Mouse (Mus musculus): ENCODE data around the gene 9930111J21Rik1. TPM values are rescaled to one million over a fixed set of nuclear protein-coding genes. Genes with fewer than 3 reads are reported as not detected.

Gene 9930111J21Rik1
- 2.0 TPM in 2 replicates for polyA plus RNA-seq (2015; fragmentation: Nextera tagmentation; extraction: Ambion mirVana)

GRCm38 (mm10) chr11:48979251-48979650 lies at the start of gene 9930111J21Rik1:
Gene 9930111J21Rik1, minus strand, starts transcription at chr11:48979398.

DNA sequence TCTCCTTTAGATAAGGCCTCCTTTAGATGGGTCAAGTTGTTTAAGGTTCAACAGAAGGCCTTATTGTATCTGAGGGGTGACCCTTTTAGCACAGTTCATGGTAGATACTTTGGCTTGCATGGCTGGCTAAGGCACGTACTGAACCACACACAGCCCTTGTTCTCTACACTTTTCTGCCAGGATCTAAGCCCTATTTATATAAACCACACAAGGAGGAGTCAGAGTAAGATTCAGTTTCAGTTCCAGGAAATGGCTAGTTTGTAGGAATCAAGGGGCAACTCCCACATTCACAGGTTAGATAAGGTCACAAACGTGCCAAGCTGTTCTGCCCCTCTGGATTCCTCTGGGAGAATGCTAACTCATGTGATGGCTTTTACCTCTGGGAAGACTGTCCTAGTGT lies 14.8 kb upstream of the 9930111J21Rik1 start, which contains the start of gene Tgtp1:
Gene Tgtp1 (minus strand): TSS at position 155 of the 400 bp plus-strand sequence.

GRCm38 (mm10) chr11:48991740-48992520 lies 12.7 kb upstream of the 9930111J21Rik1 start, which contains the start of gene Gm12185:
Gene Gm12185, minus strand, starts transcription at chr11:48992226.

GRCm38 (mm10) chr11:48978240-48978939 lies 808 bp downstream of the 9930111J21Rik1 start, which contains the start of gene Olfr56:
Gene Olfr56, plus strand, starts transcription at chr11:48978889.

DNA sequence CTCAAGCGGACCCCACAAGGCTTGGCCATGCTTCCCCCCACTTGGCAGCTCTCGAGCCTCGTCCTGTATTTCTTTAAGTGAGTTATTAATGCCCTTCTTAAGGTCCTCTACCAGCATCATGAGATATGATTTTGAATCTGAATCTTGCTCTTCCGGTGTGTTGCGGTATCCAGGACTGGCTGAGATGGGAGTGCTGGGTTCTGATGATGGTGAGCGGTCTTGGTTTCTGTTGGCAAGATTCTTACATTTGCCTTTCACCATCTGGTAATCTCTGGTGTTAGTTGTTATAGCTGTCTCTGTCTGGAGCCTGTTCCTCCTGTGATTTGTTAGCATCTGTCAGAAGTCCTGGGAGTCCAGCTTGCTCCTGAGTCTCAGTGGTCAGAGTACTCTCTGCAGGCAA lies 33.1 kb downstream of the 9930111J21Rik1 start, which contains the start of gene Psme2b:
Gene Psme2b (minus strand): TSS at position 101 of the 400 bp plus-strand sequence.

GRCm38 (mm10) chr11:48902021-48902420 lies 77.2 kb downstream of the 9930111J21Rik1 start, which contains the start of gene Gm5431:
Gene Gm5431, minus strand, starts transcription at chr11:48902214.

Other genes with a start within 250 kb of the 9930111J21Rik1 start
- 835 and 855 TPM in 2 replicates for gene Rack1, start 179.1 kb downstream of the 9930111J21Rik1 start, polyA plus RNA-seq (2015; fragmentation: Nextera tagmentation; extraction: Ambion mirVana)
- 4.2 and 5.0 TPM in 2 replicates for gene Trim41, start 162.0 kb downstream of the 9930111J21Rik1 start, polyA plus RNA-seq (2015; fragmentation: Nextera tagmentation; extraction: Ambion mirVana)
- gene Trim7, start 153.3 kb downstream of the 9930111J21Rik1 start, polyA plus RNA-seq (2015; fragmentation: Nextera tagmentation; extraction: Ambion mirVana): 0.73 and 0.81 TPM in 2 replicates
- 2.4 and 2.8 TPM in 2 replicates for gene Gm12184, start 152.7 kb downstream of the 9930111J21Rik1 start, polyA plus RNA-seq (2015; fragmentation: Nextera tagmentation; extraction: Ambion mirVana)
- 34.7 and 45.0 TPM in 2 replicates for gene Irgm1, start 107.7 kb downstream of the 9930111J21Rik1 start, polyA plus RNA-seq (2015; fragmentation: Nextera tagmentation; extraction: Ambion mirVana)
- 0.29 and 0.42 TPM in 2 replicates for gene Gm5431, start 77.2 kb downstream of the 9930111J21Rik1 start, polyA plus RNA-seq (2015; fragmentation: Nextera tagmentation; extraction: Ambion mirVana)
- gene Psme2b, start 33.2 kb downstream of the 9930111J21Rik1 start, polyA plus RNA-seq (2015; fragmentation: Nextera tagmentation; extraction: Ambion mirVana): 5.9 and 8.4 TPM in 2 replicates
- 0.26 and 0.39 TPM in 2 replicates for gene Olfr56, start 509 bp downstream of the 9930111J21Rik1 start, polyA plus RNA-seq (2015; fragmentation: Nextera tagmentation; extraction: Ambion mirVana)
- 0.06 TPM in 1 of 2 replicates, not detected in the other for gene Gm12185, start 12.8 kb upstream of the 9930111J21Rik1 start, polyA plus RNA-seq (2015; fragmentation: Nextera tagmentation; extraction: Ambion mirVana)
- 3.0 and 4.5 TPM in 2 replicates for gene Tgtp1, start 14.8 kb upstream of the 9930111J21Rik1 start, polyA plus RNA-seq (2015; fragmentation: Nextera tagmentation; extraction: Ambion mirVana)
- gene 9930111J21Rik2, start 71.8 kb upstream of the 9930111J21Rik1 start, polyA plus RNA-seq (2015; fragmentation: Nextera tagmentation; extraction: Ambion mirVana): 3.0 and 4.7 TPM in 2 replicates
- 5.2 and 8.0 TPM in 2 replicates for gene Tgtp2, start 84.8 kb upstream of the 9930111J21Rik1 start, polyA plus RNA-seq (2015; fragmentation: Nextera tagmentation; extraction: Ambion mirVana)
- gene Ifi47, start 97.2 kb upstream of the 9930111J21Rik1 start, polyA plus RNA-seq (2015; fragmentation: Nextera tagmentation; extraction: Ambion mirVana): 14.6 and 19.2 TPM in 2 replicates
- 0.05 and 0.25 TPM in 2 replicates for gene Olfr1396, start 135.5 kb upstream of the 9930111J21Rik1 start, polyA plus RNA-seq (2015; fragmentation: Nextera tagmentation; extraction: Ambion mirVana)
- gene Olfr1395, start 162.9 kb upstream of the 9930111J21Rik1 start, polyA plus RNA-seq (2015; fragmentation: Nextera tagmentation; extraction: Ambion mirVana): not detected in 2 replicates
- gene Olfr1394, start 175.0 kb upstream of the 9930111J21Rik1 start, polyA plus RNA-seq (2015; fragmentation: Nextera tagmentation; extraction: Ambion mirVana): not detected in 2 replicates
- 2.3 and 3.0 TPM in 2 replicates for gene Btnl9, start 207.8 kb upstream of the 9930111J21Rik1 start, polyA plus RNA-seq (2015; fragmentation: Nextera tagmentation; extraction: Ambion mirVana)
- 14.1 and 14.2 TPM in 2 replicates for gene Zfp62, start 223.9 kb upstream of the 9930111J21Rik1 start, polyA plus RNA-seq (2015; fragmentation: Nextera tagmentation; extraction: Ambion mirVana)